Mouse (Mus musculus) forebrain, embryonic 12.5 days (tissue): ENCODE measurements around the gene Igfbp7. TPM values are rescaled to one million over a fixed set of nuclear protein-coding genes. Genes with fewer than 3 reads are reported as not detected.

Experiments
- ATAC-seq: fragments of 200-750 bp; cut with Nextera tagmentation; 2 replicates; pipeline ENCODE4 v1.8.0; 2017; ENCODE audit warnings: moderate TSS enrichment; ENCODE audit not compliant: low FRiP score
- H3K27ac ChIP-seq: fragments of 300-500 bp; sonication (generic); 2 replicates; pipeline ENCODE4 v1.5.1; 2016; ENCODE audit warnings: mild to moderate bottlenecking
- H3K27me3 ChIP-seq: fragments of 300-500 bp; sonication (generic); 2 replicates; pipeline ENCODE4 v1.6.1; 2016; ENCODE audit warnings: mild to moderate bottlenecking
- H3K36me3 ChIP-seq: fragments of 300-500 bp; sonication (generic); replicated peaks from 2 replicates; pipeline ENCODE4 v1.6.1; 2016; ENCODE audit warnings: mild to moderate bottlenecking
- H3K4me1 ChIP-seq: fragments of 300-500 bp; sonication (generic); 2 replicates; pipeline ENCODE4 v1.6.1; 2016
- H3K4me2 ChIP-seq: fragments of 300-500 bp; sonication (generic); 2 replicates; pipeline ENCODE4 v1.6.1; 2016; ENCODE audit warnings: mild to moderate bottlenecking, moderate library complexity
- H3K4me3 ChIP-seq: fragments of 300-500 bp; sonication (generic); replicated peaks from 2 replicates; pipeline ENCODE4 v1.5.1; 2016; ENCODE audit warnings: mild to moderate bottlenecking
- H3K9ac ChIP-seq: fragments of 300-500 bp; sonication (generic); 2 replicates; pipeline ENCODE4 v1.6.1; 2016; ENCODE audit warnings: mild to moderate bottlenecking
- H3K9me3 ChIP-seq: fragments of 300-500 bp; sonication (generic); 2 replicates; pipeline ENCODE4 v1.6.1; 2016
- WGBS: fragments of 180-500 bp; shearing (Covaris S2); methylation state at CpG from one replicate; pipeline ENCODE4 v1.1.7; 2016; 5-methylcytosine and 5-hydroxymethylcytosine counted together
- polyA plus RNA-seq: library from polyadenylated mRNA; unstranded; fragments of >200 nt; fragmentation: Nextera tagmentation; extraction: Ambion mirVana; gene quantifications from 2 replicates; pipeline ENCODE4 v1.2.1, GENCODE M21; 2016

Igfbp7 gene
- polyA plus RNA-seq, 1 experiment from 2014 or later, result 28.9 TPM

DNA sequence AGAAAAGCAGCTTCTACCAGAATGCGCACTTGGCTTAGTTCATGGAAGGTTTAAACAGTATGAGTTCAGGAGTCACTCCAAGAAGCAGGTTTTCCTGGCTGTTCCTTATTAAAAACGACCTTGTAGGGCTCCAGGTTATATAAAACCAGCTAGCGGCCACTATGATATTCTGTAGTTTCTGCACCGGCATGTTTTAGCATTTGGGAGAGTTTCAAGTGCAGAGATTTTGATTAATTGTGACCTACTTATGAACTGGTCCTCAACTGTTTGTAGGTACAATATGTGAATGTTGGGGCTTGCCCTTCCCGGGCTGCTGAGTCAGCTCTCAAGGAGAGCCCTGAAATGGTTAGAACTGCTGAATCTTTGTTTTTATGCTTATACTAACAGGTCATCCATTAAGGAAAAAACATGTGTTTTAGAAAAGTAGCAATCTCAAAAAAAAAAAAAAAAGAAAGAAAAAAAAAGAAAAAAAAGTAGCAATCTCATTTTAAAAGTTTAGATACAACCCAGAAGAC lies 37.4 kb downstream of the Igfbp7 start:
- Histone ChIP-seq H3K4me2 (no peak overlapping the region), H3K27me3 (0 out of 2 replicates have a peak, but pooled peaks cover 3% of the 10 kb centered on the region), H3K9ac (no peak overlapping the region), H3K36me3 (no peaks in the 10 kb centered on the region), H3K9me3 (no peaks in the 10 kb centered on the region), H3K27ac (no peak overlapping the region), H3K4me1 (peaks cover 6% of the 10 kb centered on the region; the same call in 1 of the 2 replicates), H3K4me3 (no peak overlapping the region)
- ATAC-seq, result no peak
- WGBS, result 89% methylated on average over 5 of the region's 5 CpGs

DNA sequence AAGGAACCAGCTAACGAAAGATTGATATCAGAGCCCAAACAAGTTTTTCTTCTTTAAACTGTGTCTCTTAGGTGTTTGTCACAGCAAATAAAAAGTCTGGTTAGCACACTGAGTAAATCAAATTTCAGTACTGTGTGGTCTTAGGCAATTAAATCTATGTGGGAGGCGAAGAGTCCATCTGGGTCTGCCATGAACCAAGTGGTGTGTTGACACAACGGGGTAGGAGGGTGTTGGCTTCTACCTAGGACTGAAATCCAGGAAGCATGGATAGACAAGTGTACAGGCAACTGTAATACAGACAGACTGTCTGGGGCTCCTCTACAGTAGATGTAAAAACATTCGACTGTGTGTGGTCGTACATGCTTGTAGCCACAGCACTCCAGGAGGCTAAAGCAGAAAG lies 38.4 kb downstream of the Igfbp7 start:
- ATAC-seq, result no peak
- Histone ChIP-seq H3K4me2 (no peak overlapping the region), H3K27me3 (0 out of 2 replicates have a peak, but pooled peaks cover 3% of the 10 kb centered on the region), H3K4me1 (peaks cover 6% of the 10 kb centered on the region; the same call in 1 of the 2 replicates), H3K27ac (no peak overlapping the region), H3K9ac (no peak overlapping the region), H3K36me3 (no peaks in the 10 kb centered on the region), H3K9me3 (no peaks in the 10 kb centered on the region), H3K4me3 (no peak overlapping the region)
- 92% methylated on average over 5 of the region's 5 CpGs for WGBS

DNA sequence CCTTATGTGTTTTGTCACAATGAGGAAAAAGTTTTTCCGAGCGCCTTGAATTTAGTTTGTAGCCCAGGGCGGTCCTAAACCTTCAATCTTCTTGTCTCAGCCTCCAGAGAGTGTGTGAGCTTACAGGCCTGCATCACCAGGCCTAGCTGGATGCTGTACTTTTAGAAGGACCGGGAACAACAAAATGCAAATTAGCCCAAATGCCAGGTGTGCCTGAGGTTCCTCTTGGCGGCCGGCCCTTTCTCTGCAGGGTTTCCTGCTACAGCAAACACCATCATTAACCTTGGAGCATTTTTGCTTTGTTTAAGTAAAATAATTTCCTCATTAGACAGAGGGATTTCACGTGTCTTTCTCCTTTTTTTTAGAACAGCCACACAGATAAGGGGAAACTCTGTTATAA lies 39.6 kb downstream of the Igfbp7 start:
- no peak for ATAC-seq
- 0 out of 2 replicates have a peak, but pooled peaks cover 3% of the 10 kb centered on the region for H3K27me3 ChIP-seq
- H3K9me3 ChIP-seq, result no peaks in the 10 kb centered on the region
- no peaks in the 10 kb centered on the region for H3K36me3 ChIP-seq
- H3K9ac ChIP-seq, result no peak overlapping the region
- peaks cover 6% of the 10 kb centered on the region; the same call in 1 of the 2 replicates for H3K4me1 ChIP-seq
- no peak overlapping the region for H3K4me2 ChIP-seq
- WGBS, result 37% methylated on average over 7 of the region's 7 CpGs
- no peak overlapping the region for H3K4me3 ChIP-seq
- H3K27ac ChIP-seq, result no peak overlapping the region

DNA sequence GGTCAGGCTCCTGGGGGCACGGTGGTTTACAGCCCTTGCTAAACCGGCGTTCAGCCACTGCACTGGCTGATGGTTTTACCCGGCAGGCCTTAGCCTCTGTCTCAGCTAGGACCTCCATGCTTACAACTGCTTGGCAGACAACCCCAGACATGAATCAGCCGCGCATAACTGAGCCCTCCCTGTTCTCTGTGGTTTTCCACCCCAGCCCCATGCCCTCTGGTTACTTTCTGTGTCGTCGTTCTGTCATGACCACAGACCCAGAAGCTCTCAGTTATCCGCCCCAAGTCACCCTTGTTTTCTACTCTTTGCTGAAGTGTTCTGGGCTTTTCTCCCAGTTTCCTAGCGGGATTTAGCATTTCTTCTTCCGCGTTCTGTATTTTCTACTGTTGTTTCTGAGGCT lies 40.2 kb downstream of the Igfbp7 start:
- 55% methylated on average over 12 of the region's 12 CpGs for WGBS
- no peak overlapping the region for H3K4me3 ChIP-seq
- ATAC-seq, result no peak
- H3K27ac ChIP-seq, result no peak overlapping the region
- H3K36me3 ChIP-seq, result no peaks in the 10 kb centered on the region
- H3K4me2 ChIP-seq, result no peak overlapping the region
- H3K27me3 ChIP-seq, result 0 out of 2 replicates have a peak, but pooled peaks cover 3% of the 10 kb centered on the region
- H3K4me1 ChIP-seq, result peaks cover 3% of the 10 kb centered on the region; the same call in 1 of the 2 replicates
- no peak overlapping the region for H3K9ac ChIP-seq
- H3K9me3 ChIP-seq, result no peaks in the 10 kb centered on the region

DNA sequence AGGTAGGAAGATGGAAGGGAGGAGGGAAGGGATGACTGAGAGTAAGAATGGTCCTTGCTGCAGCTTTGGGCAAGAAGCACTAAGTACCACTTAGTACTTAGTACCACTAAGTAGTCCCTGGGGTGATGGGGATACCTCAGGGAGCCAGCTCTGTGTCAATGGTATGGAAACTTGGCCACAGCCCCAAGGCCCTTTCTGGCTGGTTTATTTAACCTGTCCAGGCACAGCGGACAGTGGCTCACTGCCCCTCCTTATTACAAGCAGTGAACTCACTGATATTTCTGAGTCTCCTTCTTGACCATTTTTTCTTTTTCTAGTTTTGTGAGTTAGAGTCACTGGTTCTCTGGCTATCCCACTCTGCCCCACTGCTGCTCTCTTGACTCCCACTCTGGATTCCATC lies 40.7 kb downstream of the Igfbp7 start:
- Histone ChIP-seq H3K27me3 (0 out of 2 replicates have a peak, but pooled peaks cover 3% of the 10 kb centered on the region), H3K9ac (no peak overlapping the region), H3K9me3 (no peaks in the 10 kb centered on the region), H3K4me1 (no peaks in the 10 kb centered on the region), H3K36me3 (no peaks in the 10 kb centered on the region), H3K27ac (no peak overlapping the region), H3K4me3 (no peak overlapping the region), H3K4me2 (no peak overlapping the region)
- 81% methylated on average over 1 of the region's 1 CpGs for WGBS
- ATAC-seq, result no peak

DNA sequence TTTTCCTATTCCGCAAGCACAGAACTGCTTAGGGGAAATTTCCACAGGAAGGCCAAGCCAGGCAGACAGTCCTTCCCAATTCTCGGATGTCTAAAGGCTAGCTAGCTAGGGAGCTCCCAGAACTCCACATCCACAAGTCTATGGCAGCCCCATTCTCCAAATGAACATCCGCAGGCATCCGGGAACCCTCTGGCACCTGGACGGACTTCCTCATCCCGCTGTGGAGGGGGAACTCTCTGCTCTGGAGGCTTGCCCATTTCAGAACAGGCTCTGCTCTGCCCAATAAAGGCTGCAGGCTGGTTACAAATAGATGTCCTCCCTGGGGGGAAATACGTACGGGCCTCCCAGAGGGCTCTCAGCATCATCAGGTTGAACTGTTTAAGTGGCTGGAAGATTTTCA lies 41.5 kb downstream of the Igfbp7 start:
- H3K36me3 ChIP-seq, result no peaks in the 10 kb centered on the region
- no peak for ATAC-seq
- no peaks in the 10 kb centered on the region for H3K9me3 ChIP-seq
- H3K4me2 ChIP-seq, result no peak overlapping the region
- 0 out of 2 replicates have a peak, but pooled peaks cover 3% of the 10 kb centered on the region for H3K27me3 ChIP-seq
- no peak overlapping the region for H3K27ac ChIP-seq
- H3K4me3 ChIP-seq, result no peak overlapping the region
- no peaks in the 10 kb centered on the region for H3K4me1 ChIP-seq
- no peak overlapping the region for H3K9ac ChIP-seq
- WGBS, result 87% methylated on average over 8 of the region's 8 CpGs

DNA sequence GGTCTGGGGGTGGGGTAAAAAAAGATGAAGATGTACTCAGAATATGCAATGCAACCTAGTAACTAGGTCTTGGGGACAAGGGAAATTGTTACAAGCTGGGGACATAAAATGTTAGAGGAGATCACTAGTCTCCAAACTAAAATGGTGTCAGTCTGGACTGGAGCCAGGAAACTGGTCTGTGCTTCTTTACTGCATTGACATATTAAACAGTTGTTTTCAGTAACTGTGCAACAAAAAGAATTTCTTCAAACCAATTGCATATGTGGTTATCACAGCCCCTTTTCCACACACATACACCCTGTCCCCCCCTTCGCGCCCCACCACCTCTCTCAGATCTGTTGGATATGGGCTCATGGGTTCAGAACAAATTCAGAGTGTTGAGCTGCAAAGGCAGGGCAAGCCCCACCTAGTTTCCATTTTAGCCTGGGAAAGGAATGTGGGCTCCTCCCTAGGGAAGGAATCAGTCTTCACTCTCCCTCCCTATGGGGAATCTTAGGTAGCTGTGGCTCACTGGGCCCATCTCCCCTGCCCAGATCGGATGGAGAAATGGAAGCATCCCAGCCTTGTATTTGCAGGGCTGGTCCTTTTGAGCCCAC lies 43.3 kb downstream of the Igfbp7 start:
- no peak overlapping the region for H3K4me3 ChIP-seq
- no peaks in the 10 kb centered on the region for H3K36me3 ChIP-seq
- H3K27ac ChIP-seq, result no peak overlapping the region
- no peaks in the 10 kb centered on the region for H3K9me3 ChIP-seq
- H3K27me3 ChIP-seq, result 0 out of 2 replicates have a peak, but pooled peaks cover 3% of the 10 kb centered on the region
- H3K4me2 ChIP-seq, result no peak overlapping the region
- ATAC-seq, result no peak
- no peaks in the 10 kb centered on the region for H3K4me1 ChIP-seq
- 95% methylated on average over 3 of the region's 3 CpGs for WGBS
- no peak overlapping the region for H3K9ac ChIP-seq

DNA sequence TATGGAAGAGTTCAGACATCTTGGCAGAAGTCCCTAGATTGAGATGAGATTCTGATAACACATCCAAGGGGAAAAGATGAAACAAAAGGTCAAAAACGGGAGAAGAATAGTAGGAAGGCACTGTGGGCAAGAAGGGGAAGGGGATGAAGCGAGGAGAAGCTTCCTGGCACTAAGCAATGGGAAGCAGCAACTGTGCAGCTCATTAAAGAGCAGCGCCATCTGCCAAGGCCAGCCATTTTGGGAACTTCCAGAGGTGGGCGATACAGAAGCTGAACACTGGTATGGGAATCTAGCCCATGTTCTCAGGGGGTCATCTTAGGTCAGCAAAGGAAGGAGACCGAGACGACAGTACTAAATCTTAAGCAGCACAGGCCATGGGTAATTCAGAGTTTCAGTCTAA lies 44.2 kb downstream of the Igfbp7 start:
- 0 out of 2 replicates have a peak, but pooled peaks cover 4% of the 10 kb centered on the region for H3K27me3 ChIP-seq
- no peak for ATAC-seq
- H3K4me2 ChIP-seq, result no peak overlapping the region
- no peaks in the 10 kb centered on the region for H3K9me3 ChIP-seq
- H3K4me1 ChIP-seq, result peaks cover under 1% of the 10 kb centered on the region; the same call in 1 of the 2 replicates
- H3K36me3 ChIP-seq, result no peaks in the 10 kb centered on the region
- no peak overlapping the region for H3K27ac ChIP-seq
- no peak overlapping the region for H3K4me3 ChIP-seq
- H3K9ac ChIP-seq, result no peak overlapping the region
- WGBS, result 80% methylated on average over 6 of the region's 6 CpGs

DNA sequence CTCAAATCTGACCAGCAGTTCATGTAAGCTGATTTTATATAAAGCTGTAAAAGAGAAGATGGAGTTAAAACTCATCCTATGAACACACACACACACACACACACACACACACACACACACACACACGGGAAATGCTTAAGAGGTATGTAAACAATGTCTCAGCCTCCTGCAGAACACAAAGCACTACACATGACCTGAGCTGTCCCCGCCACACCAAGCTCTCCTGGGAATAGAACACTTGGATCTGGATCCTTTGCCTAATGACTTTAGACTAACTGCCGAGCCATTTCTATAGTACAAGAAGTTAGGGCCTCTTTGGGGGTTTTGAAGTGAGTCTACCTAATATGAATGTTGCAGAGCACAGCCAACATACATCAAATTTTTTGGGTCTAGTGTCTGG lies 45.7 kb downstream of the Igfbp7 start:
- H3K4me1 ChIP-seq, result peaks cover 9% of the 10 kb centered on the region; the same call in 1 of the 2 replicates
- no peak overlapping the region for H3K4me3 ChIP-seq
- no peaks in the 10 kb centered on the region for H3K36me3 ChIP-seq
- H3K9me3 ChIP-seq, result no peaks in the 10 kb centered on the region
- 0 out of 2 replicates have a peak, but pooled peaks cover 4% of the 10 kb centered on the region for H3K27me3 ChIP-seq
- ATAC-seq, result no peak
- H3K27ac ChIP-seq, result no peak overlapping the region
- no peak overlapping the region for H3K9ac ChIP-seq
- 78% methylated on average over 3 of the region's 3 CpGs for WGBS
- H3K4me2 ChIP-seq, result no peak overlapping the region

DNA sequence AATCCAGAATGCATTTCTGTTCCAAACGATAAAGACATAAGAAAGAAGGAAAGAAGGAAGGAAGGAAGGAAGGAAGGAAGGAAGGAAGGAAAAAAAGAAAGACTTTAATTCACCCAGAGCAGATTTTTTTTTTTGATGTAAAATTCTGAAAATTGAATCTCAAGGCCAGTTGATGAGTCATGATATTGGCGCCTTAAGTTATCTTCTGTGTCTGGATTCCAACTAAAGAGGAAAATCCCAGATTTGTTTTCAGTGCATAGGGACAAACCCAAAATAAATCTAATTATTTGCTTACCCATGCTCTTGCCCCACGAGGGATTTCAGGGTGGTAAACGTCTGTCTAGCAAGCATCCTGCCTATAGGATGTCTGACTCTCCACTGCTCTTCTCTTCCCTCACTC lies 46.8 kb downstream of the Igfbp7 start:
- Histone ChIP-seq H3K4me1 (peaks cover 9% of the 10 kb centered on the region; the same call in 1 of the 2 replicates), H3K4me3 (no peak overlapping the region), H3K4me2 (no peak overlapping the region), H3K27ac (no peak overlapping the region), H3K36me3 (no peaks in the 10 kb centered on the region), H3K9me3 (no peaks in the 10 kb centered on the region), H3K27me3 (0 out of 2 replicates have a peak, but pooled peaks cover 7% of the 10 kb centered on the region), H3K9ac (no peak overlapping the region)
- WGBS, result 81% methylated on average over 4 of the region's 4 CpGs
- ATAC-seq, result no peak

DNA sequence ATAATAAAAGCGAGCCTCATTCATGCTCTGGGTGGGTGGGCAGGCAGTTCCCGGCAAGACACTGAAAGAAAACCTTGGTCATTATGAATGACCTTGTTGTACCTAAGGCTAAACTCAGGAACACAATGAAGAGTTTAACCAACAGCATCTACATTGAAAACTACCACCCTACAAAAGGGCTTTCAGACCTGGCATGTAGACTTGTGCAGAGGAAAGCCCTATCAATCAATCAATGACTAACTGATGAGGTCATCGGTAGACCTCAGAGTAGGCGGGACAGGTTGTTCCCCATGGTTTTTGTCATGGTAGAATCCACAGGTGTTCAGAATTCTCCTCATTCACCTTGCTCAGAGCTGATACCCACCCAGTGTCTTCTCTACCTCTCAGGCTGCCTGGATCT lies 47.9 kb downstream of the Igfbp7 start:
- Histone ChIP-seq H3K36me3 (no peaks in the 10 kb centered on the region), H3K4me3 (no peak overlapping the region), H3K4me2 (no peak overlapping the region), H3K9ac (no peak overlapping the region), H3K4me1 (peaks cover 9% of the 10 kb centered on the region; the same call in 1 of the 2 replicates), H3K9me3 (no peaks in the 10 kb centered on the region), H3K27me3 (peaks cover 15% of the 10 kb centered on the region; the same call in 1 of the 2 replicates), H3K27ac (no peak overlapping the region)
- WGBS, result 83% methylated on average over 4 of the region's 4 CpGs
- no peak for ATAC-seq

DNA sequence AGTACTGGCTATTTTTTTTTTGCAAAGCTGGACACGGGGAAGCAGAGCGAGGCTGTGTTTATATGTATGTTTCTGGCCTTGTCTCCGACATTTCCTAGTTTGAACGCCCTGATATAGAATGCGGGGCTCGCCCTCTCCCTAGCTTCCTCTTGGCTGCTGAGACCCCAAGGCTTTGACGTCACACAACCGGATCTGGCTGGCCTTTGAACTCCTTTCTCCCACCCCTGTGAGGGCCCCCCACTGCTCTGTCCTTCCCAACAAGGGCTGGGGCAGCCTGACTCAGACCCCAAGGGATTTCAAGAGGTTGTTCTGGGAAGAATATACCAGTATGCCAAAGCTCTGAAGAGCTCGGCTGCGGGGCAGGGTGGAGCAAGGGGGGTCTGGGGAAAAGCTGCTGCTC lies 49.5 kb downstream of the Igfbp7 start:
- H3K4me3 ChIP-seq, result peak overlapping the region; percentile 28
- 5% methylated on average over 10 of the region's 10 CpGs for WGBS

More for the DNA sequence above, 49.5 kb downstream of the Igfbp7 start:
- Histone ChIP-seq H3K9ac (peak overlapping the region; percentile 30), H3K4me1 (peaks cover 12% of the 10 kb centered on the region), H3K27ac (no peak overlapping the region), H3K27me3 (peaks cover 16% of the 10 kb centered on the region; the same call in 1 of the 2 replicates), H3K9me3 (no peaks in the 10 kb centered on the region), H3K36me3 (no peaks in the 10 kb centered on the region), H3K4me2 (peak overlapping the region; percentile 50)
- ATAC-seq, result peak; percentile 51; the same call in 1 of the 2 replicates
